8 mouse cellular contexts compared by ENCODE assay signal in genomic region chr17:28349901-28350465, GRCm38 (mm10). TPM values are rescaled to one million over a fixed set of nuclear protein-coding genes. Genes with fewer than 3 reads are reported as not detected.
DNase-seq lines count a peak whose midpoint lies in the region; ATAC-seq and TF ChIP-seq lines count a peak whose summit lies in the region.

No protein-coding gene starts in this region.

- no peak for TF ChIP-seq CTCF in layer of hippocampus, adult 2 months (conservative IDR thresholded peaks at IDR 0.05)

- no peak for DNase-seq in layer of hippocampus, adult 2 months (ENCODE audit: low spot score in 2 of 2)
- DNase-seq in layer of hippocampus, adult 9-11 months: no peak
- DNase-seq in kidney, postnatal 25 days: peak; percentile 65 to 91
- peak; percentile 53 for DNase-seq in neural tube, embryonic 11.5 days (ENCODE audit: low spot score)
- DNase-seq in urinary bladder, adult 18-20 months (ENCODE audit: low spot score in 2 of 2): no peak
- no peak for DNase-seq in right cerebral cortex, postnatal 25 days

- WGBS in heart, embryonic 13.5 days: under 1% methylated on average over 52 of the region's 54 CpGs
- WGBS in neural tube, embryonic 11.5 days: under 1% methylated on average over 45 of the region's 54 CpGs

- H3K4me3 ChIP-seq in layer of hippocampus, adult 2 months: peak overlapping the region; percentile 61
- peak overlapping the region; percentile 83 for H3K4me3 ChIP-seq in brown adipose tissue, adult 24 weeks (ENCODE audit: insufficient read depth, low read depth, low read length)
- H3K4me3 ChIP-seq in heart, embryonic 13.5 days: peak overlapping the region; percentile 89
- peak overlapping the region; percentile 79 for H3K4me3 ChIP-seq in neural tube, embryonic 11.5 days (ENCODE audit: low read depth, low read length)

- peak overlapping the region; percentile 97 for H3K9ac ChIP-seq in heart, embryonic 13.5 days
- peak overlapping the region; percentile 74 for H3K9ac ChIP-seq in neural tube, embryonic 11.5 days (ENCODE audit: low read length)

- H3K4me2 ChIP-seq in heart, embryonic 13.5 days: peak overlapping the region; percentile 91
- peak overlapping the region; percentile 90 for H3K4me2 ChIP-seq in neural tube, embryonic 11.5 days (ENCODE audit: low read depth)

- peak overlapping the region; percentile 62; the same call in 1 of the 2 replicates for H3K27ac ChIP-seq in layer of hippocampus, adult 2 months
- no peak overlapping the region for H3K27ac ChIP-seq in brown adipose tissue, adult 24 weeks (replicated peaks; ENCODE audit: low read depth, low read length)
- H3K27ac ChIP-seq in heart, embryonic 13.5 days (replicated peaks): peak overlapping the region; percentile 96
- H3K27ac ChIP-seq in neural tube, embryonic 11.5 days (ENCODE audit: low read depth, low read length): peak overlapping the region; percentile 53; the same call in 1 of the 2 replicates

- 0 out of 2 replicates have a peak, but pooled peaks cover 3% of the 10 kb centered on the region for H3K4me1 ChIP-seq in brown adipose tissue, adult 24 weeks (ENCODE audit: control insufficient read depth, insufficient read depth, insufficient read length, low read length)
- H3K4me1 ChIP-seq in heart, embryonic 13.5 days: peaks cover 53% of the 10 kb centered on the region
- H3K4me1 ChIP-seq in neural tube, embryonic 11.5 days (ENCODE audit: control insufficient read depth, insufficient read depth, low read length): peaks cover 20% of the 10 kb centered on the region

- H3K36me3 ChIP-seq in heart, embryonic 13.5 days: no peaks in the 10 kb centered on the region
- no peaks in the 10 kb centered on the region for H3K36me3 ChIP-seq in neural tube, embryonic 11.5 days (ENCODE audit: control insufficient read depth, insufficient read depth, low read length)

- peaks cover 28% of the 10 kb centered on the region for H3K27me3 ChIP-seq in heart, embryonic 13.5 days (replicated peaks)
- peaks cover 12% of the 10 kb centered on the region for H3K27me3 ChIP-seq in neural tube, embryonic 11.5 days (ENCODE audit: control insufficient read depth, insufficient read depth, low read length)

- H3K9me3 ChIP-seq in heart, embryonic 13.5 days: no peaks in the 10 kb centered on the region
- no peaks in the 10 kb centered on the region for H3K9me3 ChIP-seq in neural tube, embryonic 11.5 days (ENCODE audit: control insufficient read depth, low read length)

- ATAC-seq in heart, embryonic 13.5 days (ENCODE audit: extremely low read depth, insufficient number of reproducible peaks, low FRiP score, low TSS enrichment): peak; percentile 47
- peak; percentile 54 for ATAC-seq in neural tube, embryonic 11.5 days (ENCODE audit: insufficient read depth, low FRiP score, low TSS enrichment)

RNA-seq across cellular contexts. Expression of gene Tead3, which starts 0.6 kb away (rescaled TPM):
- 1 to 10 TPM; 3.0 to 3.2 TPM for total RNA-seq in layer of hippocampus, adult 2 months (2021)
- polyA plus RNA-seq in brown adipose tissue, adult 24 weeks (2012; ENCODE audit: insufficient read depth, insufficient read length, missing spikeins): 3.6 and 4.6 TPM in 2 replicates
- polyA plus RNA-seq in heart, embryonic 13.5 days (2015; fragmentation: Nextera tagmentation; extraction: Ambion mirVana): 5.9 and 7.3 TPM in 2 replicates
- 4.5 and 4.6 TPM in 2 replicates for polyA plus RNA-seq in neural tube, embryonic 11.5 days (2014; fragmentation: Nextera tagmentation; extraction: Ambion mirVana)

RNA-seq across cellular contexts. Expression of gene Tulp1, which starts 15.0 kb away (rescaled TPM):
- not detected for total RNA-seq in layer of hippocampus, adult 2 months (2021)
- polyA plus RNA-seq in brown adipose tissue, adult 24 weeks (2012; ENCODE audit: insufficient read depth, insufficient read length, missing spikeins): not detected in 2 replicates
- polyA plus RNA-seq in heart, embryonic 13.5 days (2015; fragmentation: Nextera tagmentation; extraction: Ambion mirVana): 4.1 TPM in 2 replicates
- 3.3 and 5.0 TPM in 2 replicates for polyA plus RNA-seq in neural tube, embryonic 11.5 days (2014; fragmentation: Nextera tagmentation; extraction: Ambion mirVana)

RNA-seq across cellular contexts. Expression of gene Rpl10a, which starts 21.7 kb away (rescaled TPM):
- 100 to 1,000 TPM; 345 to 350 TPM for total RNA-seq in layer of hippocampus, adult 2 months (2021)
- polyA plus RNA-seq in brown adipose tissue, adult 24 weeks (2012; ENCODE audit: insufficient read depth, insufficient read length, missing spikeins): 196 and 332 TPM in 2 replicates
- 389 and 419 TPM in 2 replicates for polyA plus RNA-seq in heart, embryonic 13.5 days (2015; fragmentation: Nextera tagmentation; extraction: Ambion mirVana)
- 478 TPM in 2 replicates for polyA plus RNA-seq in neural tube, embryonic 11.5 days (2014; fragmentation: Nextera tagmentation; extraction: Ambion mirVana)

RNA-seq across cellular contexts. Expression of gene Fance, which starts 36.7 kb away (rescaled TPM):
- total RNA-seq in layer of hippocampus, adult 2 months (2021): 10 to 100 TPM; 30.3 to 34.9 TPM
- 5.0 and 9.9 TPM in 2 replicates for polyA plus RNA-seq in brown adipose tissue, adult 24 weeks (2012; ENCODE audit: insufficient read depth, insufficient read length, missing spikeins)
- 19.3 and 22.2 TPM in 2 replicates for polyA plus RNA-seq in heart, embryonic 13.5 days (2015; fragmentation: Nextera tagmentation; extraction: Ambion mirVana)
- 23.2 and 23.7 TPM in 2 replicates for polyA plus RNA-seq in neural tube, embryonic 11.5 days (2014; fragmentation: Nextera tagmentation; extraction: Ambion mirVana)

Comparison
In these comparisons a context has a peak if more than half of its experiments do, and no peak if none do; other contexts are left out.
1. DNase-seq: peak in kidney, postnatal 25 days (2 of 2) and neural tube, embryonic 11.5 days (single experiment); none in layer of hippocampus, adult 2 months (0 of 2), layer of hippocampus, adult 9-11 months (single experiment), urinary bladder, adult 18-20 months (0 of 2) and right cerebral cortex, postnatal 25 days (single experiment).
2. Peak in every context shown above with its lines, with median percentiles within 50 percentile points of each other: H3K4me3 ChIP-seq.